Mouse (Mus musculus): Measurements from ENCODE around the gene Kcnc3.

DNA sequence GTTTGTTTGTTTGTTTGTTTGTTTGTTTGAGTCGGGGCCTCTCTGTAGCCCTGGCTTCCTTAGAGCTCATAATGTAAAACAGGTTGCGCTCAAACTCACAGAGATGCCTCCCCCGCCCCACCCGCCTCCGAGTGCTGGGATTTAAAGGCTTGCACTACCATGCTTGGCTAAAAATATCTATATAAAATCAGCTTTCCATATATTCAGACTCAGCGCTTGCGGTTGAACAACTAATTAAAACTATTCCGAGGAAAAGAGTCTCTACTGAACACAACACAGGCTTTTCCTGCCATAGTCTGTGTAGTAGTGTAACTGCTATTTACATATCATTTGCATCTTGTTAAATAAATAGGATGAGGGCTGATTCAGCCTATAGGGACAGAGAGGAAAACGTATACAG, 46.2 kb downstream of the Kcnc3 start:
- TF ChIP-seq CTCF (IDR thresholded peaks at IDR 0.05) (no peak), EP300 (IDR thresholded peaks at IDR 0.05) (no peak)

Data from lung, postnatal 0 days (tissue).